Mouse (Mus musculus): Measurements from ENCODE around the gene Zfp385b. TPM values are rescaled to one million over a fixed set of nuclear protein-coding genes. Genes with fewer than 3 reads are reported as not detected.

The Zfp385b gene
- total RNA-seq, 2 experiments from 2014 or later = 2.7 to 2.9 TPM

- no peak for DNase-seq (ENCODE audit: low spot score in 2 of 2)
These were observed 226.0 kb downstream of the Zfp385b start for GRCm38 (mm10) chr2:77593461-77593860.

- DNase-seq (ENCODE audit: low spot score in 2 of 2) = no peak
These were observed 226.9 kb downstream of the Zfp385b start for GRCm38 (mm10) chr2:77592525-77592924.

GRCm38 (mm10) chr2:77589205-77589901, 230.1 kb downstream of the Zfp385b start:
- DNase-seq (ENCODE audit: low spot score in 2 of 2) = no peak

GRCm38 (mm10) chr2:77587387-77587786, 232.1 kb downstream of the Zfp385b start:
- DNase-seq (ENCODE audit: low spot score in 2 of 2) = no peak

GRCm38 (mm10) chr2:77586581-77587360, 232.7 kb downstream of the Zfp385b start:
- DNase-seq (ENCODE audit: low spot score in 2 of 2) = no peak

GRCm38 (mm10) chr2:77583586-77583985, 235.9 kb downstream of the Zfp385b start:
- DNase-seq (ENCODE audit: low spot score in 2 of 2) = no peak

GRCm38 (mm10) chr2:77576571-77576970, 242.9 kb downstream of the Zfp385b start:
- DNase-seq (ENCODE audit: low spot score in 2 of 2) = no peak

GRCm38 (mm10) chr2:77567528-77568435, 251.7 kb downstream of the Zfp385b start:
- no peak for DNase-seq (ENCODE audit: low spot score in 2 of 2)

- no peak for DNase-seq (ENCODE audit: low spot score in 2 of 2)
These were observed 255.7 kb downstream of the Zfp385b start for GRCm38 (mm10) chr2:77563706-77564105.

GRCm38 (mm10) chr2:77561941-77562340, 257.5 kb downstream of the Zfp385b start:
- no peak for DNase-seq (ENCODE audit: low spot score in 2 of 2)

- DNase-seq (ENCODE audit: low spot score in 2 of 2) = no peak
These were observed 262.5 kb downstream of the Zfp385b start for GRCm38 (mm10) chr2:77556938-77557337.

GRCm38 (mm10) chr2:77555980-77556379, 263.5 kb downstream of the Zfp385b start:
- DNase-seq (ENCODE audit: low spot score in 2 of 2) = no peak

GRCm38 (mm10) chr2:77552675-77553074, 266.8 kb downstream of the Zfp385b start:
- DNase-seq (ENCODE audit: low spot score in 2 of 2) = no peak

- no peak for DNase-seq (ENCODE audit: low spot score in 2 of 2)
These were observed 276.1 kb downstream of the Zfp385b start for GRCm38 (mm10) chr2:77543388-77543787.

GRCm38 (mm10) chr2:77542605-77543004, 276.8 kb downstream of the Zfp385b start:
- DNase-seq (ENCODE audit: low spot score in 2 of 2) = no peak

- no peak for DNase-seq (ENCODE audit: low spot score in 2 of 2)
These were observed 277.8 kb downstream of the Zfp385b start for GRCm38 (mm10) chr2:77541681-77542080.

GRCm38 (mm10) chr2:77540860-77541259, 278.6 kb downstream of the Zfp385b start:
- no peak for DNase-seq (ENCODE audit: low spot score in 2 of 2)

- no peak for DNase-seq (ENCODE audit: low spot score in 2 of 2)
These were observed 282.9 kb downstream of the Zfp385b start for GRCm38 (mm10) chr2:77536556-77536955.

- DNase-seq (ENCODE audit: low spot score in 2 of 2) = no peak
These were observed 291.2 kb downstream of the Zfp385b start for GRCm38 (mm10) chr2:77528079-77528752.

- no peak for DNase-seq (ENCODE audit: low spot score in 2 of 2)
These were observed 291.8 kb downstream of the Zfp385b start for GRCm38 (mm10) chr2:77527616-77528015.

- DNase-seq (ENCODE audit: low spot score in 2 of 2) = no peak
These were observed 292.6 kb downstream of the Zfp385b start for GRCm38 (mm10) chr2:77526803-77527202.
